Comparison of ENCODE assay signal across 8 mouse cellular contexts in the genomic region with DNA sequence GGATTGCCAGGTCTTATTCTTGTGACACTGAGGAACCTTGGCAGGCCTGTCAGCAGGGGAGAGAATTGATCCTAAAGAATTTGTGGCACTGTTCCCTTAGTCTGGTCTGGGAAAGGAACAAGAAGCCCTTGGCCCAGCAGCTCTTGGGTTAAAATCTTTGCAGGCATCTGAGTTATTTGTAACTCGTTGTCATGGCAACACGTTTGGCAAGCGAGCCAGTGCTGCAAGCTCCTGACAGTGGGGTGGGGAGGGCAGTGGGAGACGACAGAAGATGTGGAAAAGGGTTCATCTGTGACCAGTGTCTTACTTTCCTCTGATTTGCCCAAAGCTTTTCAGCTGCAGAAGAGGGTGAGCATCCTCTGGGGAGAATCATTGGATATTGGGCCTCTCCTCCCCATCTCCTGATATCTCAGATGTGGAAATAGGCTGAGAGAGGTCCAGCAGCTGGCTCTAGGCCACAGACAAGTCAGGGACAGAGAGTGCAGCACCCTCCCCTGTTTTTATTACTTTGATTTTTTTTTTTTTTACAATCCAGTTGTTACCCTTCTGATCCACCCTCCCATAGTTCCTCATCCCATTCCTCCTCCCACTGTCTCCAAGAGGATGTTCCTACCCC.
DNase-seq lines count a peak whose midpoint lies in the region; ATAC-seq and TF ChIP-seq lines count a peak whose summit lies in the region.
"Not testable (repeated sequence)": the region's sequence is repeated elsewhere in the genome, so short reads cannot be mapped to it uniquely, and the experiment has no call there.

No protein-coding gene starts in this region.

- H3K9me3 ChIP-seq in embryonic facial prominence, embryonic 11.5 days (replicated peaks; ENCODE audit: control insufficient read depth, low read length); hindbrain, embryonic 15.5 days; lung, embryonic 14.5 days (ENCODE audit: low read depth, low read length); neural tube, embryonic 11.5 days (ENCODE audit: control insufficient read depth, low read length): not testable (repeated sequence)

- H3K4me1 ChIP-seq in embryonic facial prominence, embryonic 11.5 days (ENCODE audit: control insufficient read depth, insufficient read depth, low read length); hindbrain, embryonic 15.5 days (replicated peaks); lung, embryonic 14.5 days (ENCODE audit: insufficient read depth); neural tube, embryonic 11.5 days (ENCODE audit: control insufficient read depth, insufficient read depth, low read length): not testable (repeated sequence)

- WGBS in embryonic facial prominence, embryonic 11.5 days, result 26% methylated on average over 4 of the region's 4 CpGs
- 9% methylated on average over 4 of the region's 4 CpGs for WGBS in hindbrain, embryonic 15.5 days
- WGBS in lung, embryonic 14.5 days, result 12% methylated on average over 4 of the region's 4 CpGs
- WGBS in neural tube, embryonic 11.5 days, result 7% methylated on average over 4 of the region's 4 CpGs

- H3K27ac ChIP-seq in embryonic facial prominence, embryonic 11.5 days (replicated peaks; ENCODE audit: low read depth, low read length); lung, embryonic 14.5 days (ENCODE audit: low read depth); neural tube, embryonic 11.5 days (ENCODE audit: low read depth, low read length): not testable (repeated sequence)
- H3K27ac ChIP-seq in hindbrain, embryonic 15.5 days (replicated peaks), result peak overlapping the region; percentile 64

- H3K27me3 ChIP-seq in embryonic facial prominence, embryonic 11.5 days (ENCODE audit: control insufficient read depth, insufficient read depth, low read length); hindbrain, embryonic 15.5 days; lung, embryonic 14.5 days (ENCODE audit: insufficient read depth, low read length); neural tube, embryonic 11.5 days (ENCODE audit: control insufficient read depth, insufficient read depth, low read length): not testable (repeated sequence)

- DNase-seq in adrenal gland, postnatal 14 days, result peak; percentile 21
- DNase-seq in embryonic facial prominence, embryonic 11.5 days (ENCODE audit: low spot score), result peak; percentile 61
- DNase-seq in gastrocnemius, adult 18-20 months (ENCODE audit: low spot score), result peak; percentile 36
- peak; percentile 30 to 41 for DNase-seq in layer of hippocampus, postnatal 25 days (ENCODE audit: extremely low spot score in 1 of 2, low spot score in 1 of 2)
- peak; percentile 76 for DNase-seq in lung, embryonic 14.5 days
- DNase-seq in neural tube, embryonic 11.5 days (ENCODE audit: low spot score), result peak; percentile 39
- DNase-seq in right cerebral cortex, postnatal 4 days, result peak; percentile 72

- TF ChIP-seq CTCF in lung, embryonic 14.5 days (IDR thresholded peaks at IDR 0.05; ENCODE audit: low read depth), result not testable (repeated sequence)

- not testable (repeated sequence) for H3K9ac ChIP-seq in embryonic facial prominence, embryonic 11.5 days (replicated peaks; ENCODE audit: low read length); hindbrain, embryonic 15.5 days; lung, embryonic 14.5 days; neural tube, embryonic 11.5 days (ENCODE audit: low read length)

- H3K36me3 ChIP-seq in embryonic facial prominence, embryonic 11.5 days (replicated peaks; ENCODE audit: control insufficient read depth, insufficient read depth, low read depth, low read length); hindbrain, embryonic 15.5 days; lung, embryonic 14.5 days (ENCODE audit: insufficient read depth); neural tube, embryonic 11.5 days (ENCODE audit: control insufficient read depth, insufficient read depth, low read length): not testable (repeated sequence)

- not testable (repeated sequence) for H3K4me2 ChIP-seq in embryonic facial prominence, embryonic 11.5 days (ENCODE audit: low read depth, low read length); lung, embryonic 14.5 days; neural tube, embryonic 11.5 days (ENCODE audit: low read depth)
- 0 out of 2 replicates have a peak overlapping the region, but pooled peaks have one; percentile 13 for H3K4me2 ChIP-seq in hindbrain, embryonic 15.5 days

- not testable (repeated sequence) for ATAC-seq in embryonic facial prominence, embryonic 11.5 days (replicated peaks; ENCODE audit: insufficient number of reproducible peaks, low FRiP score, low TSS enrichment, low read depth); neural tube, embryonic 11.5 days (ENCODE audit: insufficient read depth, low FRiP score, low TSS enrichment)
- ATAC-seq in hindbrain, embryonic 15.5 days (ENCODE audit: low FRiP score, low read depth), result peak; percentile 87
- peak; percentile 85; the same call in 1 of the 2 replicates for ATAC-seq in lung, embryonic 14.5 days (ENCODE audit: insufficient read depth)

- H3K4me3 ChIP-seq in embryonic facial prominence, embryonic 11.5 days (ENCODE audit: low read depth, low read length); hindbrain, embryonic 15.5 days; lung, embryonic 14.5 days (ENCODE audit: low read depth, low read length); neural tube, embryonic 11.5 days (ENCODE audit: low read depth, low read length): not testable (repeated sequence)

Comparison
In these comparisons a context has a peak if more than half of its experiments do, and no peak if none do; other contexts are left out.
1. DNase-seq: peak in every context shown above with its lines; median percentile 76 in lung, embryonic 14.5 days; 72 in right cerebral cortex, postnatal 4 days; 61 in embryonic facial prominence, embryonic 11.5 days; 39 in neural tube, embryonic 11.5 days; 36 in gastrocnemius, adult 18-20 months; 36 in layer of hippocampus, postnatal 25 days; 21 in adrenal gland, postnatal 14 days.